Mouse (Mus musculus) forelimb bud, embryonic 11.5 days (tissue): Measurements from ENCODE around the gene Lbhd1.
"Not testable (repeated sequence)": the region's sequence is repeated elsewhere in the genome, so short reads cannot be mapped to it uniquely, and the experiment has no call there.

ENCODE experiments used
- DNase-seq: peaks from one replicate; pipeline ENCODE4 v3.0.0-alpha.2; 2012; ENCODE audit warnings: low read depth, low spot score

The Lbhd1 gene

DNA sequence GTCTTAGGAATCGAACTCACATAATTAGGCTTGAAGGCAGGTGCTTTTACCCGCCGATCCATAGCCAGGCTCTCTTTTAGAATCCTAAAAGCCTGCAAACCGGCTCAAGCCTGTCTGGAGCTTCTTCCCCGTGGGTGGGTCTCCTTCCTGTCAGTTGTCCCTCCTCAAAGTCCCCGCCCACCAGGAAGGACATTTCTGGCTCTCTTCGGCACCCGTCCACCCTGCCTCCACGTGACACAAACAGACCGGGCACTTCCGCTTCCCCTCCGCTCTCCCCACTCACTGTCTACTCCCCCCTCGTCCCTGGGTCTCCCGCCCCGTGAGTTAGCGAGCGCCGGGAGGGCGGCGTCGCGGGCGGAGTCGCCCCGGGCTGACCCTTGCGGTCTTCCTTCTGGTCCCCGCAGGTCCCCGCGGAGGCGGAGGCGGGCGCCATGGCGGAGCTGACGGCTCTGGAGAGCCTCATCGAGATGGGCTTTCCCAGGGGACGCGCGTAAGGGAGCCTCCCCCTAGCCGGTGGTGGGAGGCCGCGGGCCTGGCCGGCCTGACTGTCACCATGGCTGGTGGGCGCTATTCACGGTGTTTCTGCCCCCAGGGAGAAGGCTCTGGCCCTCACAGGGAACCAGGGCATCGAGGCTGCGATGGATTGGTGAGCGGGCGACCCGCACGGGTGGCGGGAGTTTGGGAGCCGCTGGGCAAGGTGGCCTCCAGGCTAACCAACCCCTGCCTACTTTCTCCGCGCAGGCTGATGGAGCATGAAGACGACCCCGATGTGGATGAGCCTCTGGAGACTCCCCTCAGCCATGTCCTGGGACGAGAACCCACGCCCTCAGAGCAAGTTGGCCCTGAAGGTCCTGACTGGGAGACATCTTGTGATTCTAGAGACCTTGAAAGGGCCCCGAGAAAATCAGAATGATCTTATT is 12.0 kb upstream of the Lbhd1 start, which contains the start of gene Ubxn1:
Ubxn1 (plus strand) TSS at position 230 of the 920 bp plus-strand sequence.
- peak; percentile 93 for DNase-seq

DNA sequence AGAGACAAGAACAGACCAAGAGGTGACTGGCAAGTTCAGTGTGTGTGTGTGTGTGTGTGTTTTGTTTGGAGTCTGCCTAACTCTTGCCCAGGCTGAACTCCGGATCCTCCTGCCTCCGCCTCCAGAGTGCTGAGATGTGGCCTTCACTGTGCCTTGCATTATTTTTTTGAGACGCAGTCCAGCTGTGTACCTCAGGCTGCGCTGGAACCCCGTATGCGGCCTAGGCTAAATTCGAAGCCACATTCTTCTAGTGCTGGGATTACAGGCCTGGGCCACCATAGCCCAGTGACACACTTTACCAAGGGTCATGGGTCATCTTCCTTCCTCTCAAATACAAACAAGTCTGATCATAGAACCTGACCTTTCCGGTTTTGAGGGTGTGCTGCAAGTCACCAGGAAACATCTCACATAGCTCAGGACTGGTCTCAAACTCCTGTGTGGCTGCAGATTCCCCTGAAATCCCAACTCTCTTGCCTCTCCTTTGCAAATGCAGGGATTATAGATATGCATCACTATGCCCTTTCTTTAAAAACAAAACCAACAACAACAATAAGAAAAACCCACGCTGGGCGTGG is 11.2 kb upstream of the Lbhd1 start:
- no peak for DNase-seq

DNA sequence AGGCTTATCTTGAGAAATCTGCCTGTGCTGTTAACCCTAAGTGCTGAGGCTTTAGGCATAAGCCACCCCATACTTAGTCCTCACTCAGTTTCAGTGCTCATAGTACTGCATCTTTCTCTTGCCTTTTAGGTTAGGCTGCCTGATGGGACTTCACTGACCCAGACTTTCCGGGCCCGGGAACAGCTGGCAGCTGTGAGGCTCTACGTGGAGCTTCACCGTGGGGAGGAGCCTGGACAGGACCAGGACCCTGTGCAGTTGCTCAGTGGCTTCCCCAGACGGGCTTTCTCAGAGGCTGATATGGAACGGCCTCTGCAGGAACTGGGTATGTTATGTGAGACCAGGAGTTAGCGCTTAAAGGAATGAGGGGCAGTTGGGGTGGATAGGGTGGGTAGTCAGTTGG is 8.5 kb upstream of the Lbhd1 start:
- no peak for DNase-seq

DNA sequence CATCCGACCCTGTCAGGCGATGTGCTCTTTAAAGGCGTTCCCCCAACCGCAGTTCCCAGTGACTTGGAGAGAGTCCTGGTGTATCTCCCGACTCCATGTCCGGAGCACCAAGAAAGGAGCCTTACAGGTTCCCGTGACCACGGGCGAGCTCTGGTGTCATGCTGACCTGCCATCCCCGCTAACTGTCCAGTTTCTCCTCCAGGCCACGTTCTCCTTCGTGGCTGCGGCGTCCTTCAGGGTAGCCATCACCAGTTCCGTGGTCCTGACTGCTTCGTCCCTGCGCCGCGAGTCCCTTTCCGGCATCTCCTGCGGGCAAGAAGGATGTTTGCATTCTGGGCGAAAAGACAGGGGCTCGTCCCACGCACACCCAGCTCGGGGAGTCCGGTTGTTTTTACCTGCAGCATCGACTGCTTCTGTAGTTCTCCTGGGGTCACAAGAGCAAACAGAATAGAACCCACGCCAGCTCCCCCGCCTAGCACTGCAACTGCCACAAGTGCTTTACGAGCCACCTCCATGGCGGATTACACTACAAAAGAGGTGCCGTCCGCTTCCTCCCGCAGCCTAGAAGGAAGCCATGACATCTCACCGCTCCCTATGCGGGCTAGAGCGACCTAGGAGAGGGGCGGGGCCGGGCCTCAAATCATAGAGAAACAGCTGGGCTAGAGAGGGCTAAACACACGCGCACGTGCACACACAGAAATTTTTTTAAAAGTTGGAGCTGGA is 3.1 kb upstream of the Lbhd1 start, which contains the start of gene Uqcc3:
Uqcc3 (minus strand) TSS at position 613 of the 723 bp plus-strand sequence.
- DNase-seq, result peak; percentile 70

DNA sequence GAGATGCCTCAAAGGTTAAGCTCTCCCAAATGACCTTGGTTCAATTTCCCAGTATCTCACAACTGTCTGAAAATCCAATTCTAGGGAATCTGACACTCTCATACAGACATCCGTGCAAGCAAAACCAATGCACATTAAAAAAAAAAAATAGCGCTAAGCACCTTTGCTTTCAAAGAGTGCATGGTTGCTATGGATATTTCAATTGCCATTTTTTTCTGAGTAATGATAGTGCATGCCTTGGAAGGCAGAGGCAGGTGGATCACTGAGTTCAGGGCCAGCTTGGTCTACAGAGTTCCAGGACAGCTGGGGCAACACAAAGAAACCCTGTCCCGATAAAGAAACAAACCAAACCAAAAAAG is 2.5 kb upstream of the Lbhd1 start:
- DNase-seq, result no peak

DNA sequence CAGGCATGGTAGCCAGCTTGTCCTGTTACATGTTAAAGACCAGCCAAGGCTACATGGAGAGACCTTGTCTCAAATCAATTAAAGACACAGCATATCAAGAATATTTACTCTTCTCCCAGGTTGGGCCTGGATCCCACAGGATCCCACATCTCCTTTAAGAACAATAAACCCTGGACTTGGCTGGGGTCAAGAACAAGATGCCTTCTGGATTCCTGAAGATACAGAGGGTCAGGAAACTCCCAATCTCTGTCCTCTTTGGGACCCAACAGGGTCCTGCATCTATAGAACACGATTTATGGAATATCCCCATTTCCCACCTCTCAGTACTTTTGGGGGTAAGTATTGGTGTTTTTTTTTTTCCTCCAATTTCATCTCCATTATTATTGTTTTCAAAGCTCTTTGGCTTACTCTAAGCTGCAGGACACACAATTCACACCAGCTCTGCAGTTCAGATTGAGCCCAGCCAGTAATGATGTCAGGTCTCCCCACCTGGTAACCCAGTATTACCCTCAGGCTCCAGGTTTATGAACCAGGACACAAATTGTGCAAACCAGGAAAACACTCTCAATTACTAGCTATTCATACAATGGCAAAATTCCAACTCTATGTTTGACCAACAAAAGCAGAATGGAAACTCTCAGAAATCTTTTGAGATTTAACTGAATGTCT is 3.5 kb downstream of the Lbhd1 start:
- no peak for DNase-seq

DNA sequence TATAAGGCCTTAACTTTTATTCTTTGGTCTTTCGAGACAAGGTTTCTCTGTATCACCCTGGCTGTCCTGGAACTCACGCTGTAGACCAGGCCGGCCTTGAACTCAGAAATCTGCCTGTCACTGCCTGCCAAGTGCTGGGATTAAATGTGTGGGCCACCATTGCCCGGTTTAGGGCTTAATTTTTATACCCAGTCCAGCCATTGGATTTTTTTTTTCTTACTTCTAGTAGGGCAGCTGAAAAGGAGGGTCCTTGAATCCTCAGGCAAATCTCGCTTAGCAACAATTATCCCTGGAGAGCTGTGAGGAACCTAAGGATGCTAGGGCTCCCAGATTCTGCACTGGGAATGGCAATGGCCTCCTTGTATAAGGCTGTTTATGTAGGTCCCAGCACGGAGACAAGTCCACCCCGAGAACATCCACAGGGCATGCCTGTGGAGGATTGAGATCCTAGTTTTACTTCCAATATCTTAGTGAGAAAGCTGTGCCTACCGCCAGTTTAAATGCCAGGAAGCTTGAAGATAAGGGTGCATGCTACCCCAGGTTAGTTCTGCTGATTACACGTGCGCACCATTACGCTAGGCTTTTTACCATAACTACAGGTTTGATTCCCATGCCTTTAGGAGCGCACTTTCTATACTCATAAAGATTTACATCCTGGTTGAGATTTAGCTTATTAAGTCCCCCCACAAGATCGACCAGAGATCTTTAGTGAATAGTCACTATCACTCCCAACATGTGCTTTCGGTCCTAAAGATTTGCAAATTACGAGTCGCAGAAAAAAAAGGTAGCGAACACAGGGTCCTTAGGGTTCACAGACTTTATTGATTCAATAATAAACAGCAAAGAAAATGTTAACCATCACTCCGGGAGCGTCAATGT is 4.3 kb downstream of the Lbhd1 start:
- no peak for DNase-seq

DNA sequence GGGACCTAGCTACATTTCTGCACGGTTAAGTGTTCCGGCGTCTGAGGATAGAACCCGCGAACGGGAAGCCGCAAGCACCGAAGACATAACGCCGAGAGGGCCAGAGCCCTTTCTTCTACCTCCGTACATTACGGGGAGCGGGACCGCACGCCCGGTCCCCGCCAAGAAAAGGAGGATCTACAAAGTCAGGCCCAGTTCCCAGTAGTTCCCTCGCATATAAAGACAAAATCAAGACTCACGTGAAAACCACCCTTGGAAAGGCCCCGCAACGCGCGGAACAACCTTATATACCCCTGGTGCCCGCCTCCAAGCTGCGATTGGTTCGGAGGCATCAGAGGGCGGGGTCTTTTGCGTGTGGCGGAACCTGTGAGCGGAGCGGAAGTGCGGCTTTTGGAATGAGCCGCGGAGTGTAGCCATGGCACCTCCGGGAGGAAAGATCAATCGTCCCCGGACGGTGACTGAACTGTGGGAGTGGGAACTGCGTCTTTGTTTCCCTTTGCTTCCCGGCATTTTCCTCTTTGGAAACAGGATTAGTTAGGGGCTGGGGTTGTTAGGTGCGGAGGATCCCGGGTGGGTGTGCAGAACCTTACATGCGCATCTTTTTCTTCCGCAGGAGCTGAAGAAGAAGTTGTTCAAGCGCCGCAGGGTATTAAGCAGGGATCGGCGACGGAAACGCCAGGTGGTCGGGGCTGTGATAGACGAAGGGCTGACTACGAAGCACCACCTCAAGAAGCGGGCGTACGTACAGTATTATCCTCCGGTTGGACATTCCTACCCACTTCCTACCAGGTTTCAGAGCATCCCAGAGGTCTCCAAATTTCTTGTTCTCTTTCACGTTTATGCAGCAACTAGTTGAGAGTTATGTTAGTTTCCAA is 5.2 kb downstream of the Lbhd1 start, which contains the start of the genes 1810009A15Rik and Gm49416:
1810009A15Rik (plus strand) TSS at position 343 of the 875 bp plus-strand sequence.
Gm49416 (plus strand) TSS at position 416 of the 875 bp plus-strand sequence.
- DNase-seq, result peak; percentile 97

DNA sequence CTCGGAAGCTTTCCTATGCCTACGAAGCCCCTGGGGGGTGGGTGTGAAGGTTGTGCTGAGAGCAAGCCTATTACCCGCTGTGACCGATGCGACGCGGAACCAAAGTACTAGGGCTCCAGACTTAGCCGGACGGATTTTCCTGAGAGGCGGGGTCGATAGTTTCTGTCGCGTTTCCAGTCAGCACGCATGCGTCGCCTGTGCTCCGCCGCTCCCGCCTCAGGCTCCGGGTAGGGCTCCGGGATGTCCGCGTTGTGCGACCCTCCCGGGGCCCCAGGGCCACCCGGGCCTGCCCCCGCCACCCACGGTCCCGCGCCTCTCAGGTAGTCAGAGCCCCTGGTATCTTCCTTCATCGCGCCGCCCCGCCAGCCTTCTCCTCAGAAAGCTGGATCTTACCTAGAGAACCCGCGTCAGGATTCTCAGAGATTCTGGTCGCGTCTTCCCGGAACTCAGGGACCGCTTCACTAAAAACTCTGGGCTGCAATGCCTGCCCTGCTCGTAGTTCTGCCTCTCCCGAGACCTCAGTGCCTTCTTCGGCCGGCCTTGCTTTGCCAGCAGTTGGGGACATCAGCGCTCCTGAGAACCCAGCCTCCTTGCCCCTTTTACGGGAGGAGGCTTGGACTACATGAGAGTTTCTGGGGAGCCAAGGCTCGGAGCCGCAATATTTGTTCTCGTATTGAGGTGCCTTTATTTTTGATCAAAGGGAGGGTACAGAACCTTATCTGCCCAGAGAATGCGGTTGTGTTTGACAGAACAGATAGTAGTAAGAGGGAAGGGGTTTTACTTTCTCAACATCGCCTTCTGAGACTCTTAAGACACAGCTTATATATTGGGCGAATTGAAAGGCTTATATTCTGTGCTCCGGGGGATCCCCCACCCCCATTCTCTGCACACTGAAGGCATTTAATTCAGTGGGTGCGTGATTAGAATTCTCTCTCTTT is 9.6 kb downstream of the Lbhd1 start, which contains the start of gene Ints5:
Ints5 (plus strand) TSS at position 177 of the 938 bp plus-strand sequence.
- peak; percentile 83 for DNase-seq

DNA sequence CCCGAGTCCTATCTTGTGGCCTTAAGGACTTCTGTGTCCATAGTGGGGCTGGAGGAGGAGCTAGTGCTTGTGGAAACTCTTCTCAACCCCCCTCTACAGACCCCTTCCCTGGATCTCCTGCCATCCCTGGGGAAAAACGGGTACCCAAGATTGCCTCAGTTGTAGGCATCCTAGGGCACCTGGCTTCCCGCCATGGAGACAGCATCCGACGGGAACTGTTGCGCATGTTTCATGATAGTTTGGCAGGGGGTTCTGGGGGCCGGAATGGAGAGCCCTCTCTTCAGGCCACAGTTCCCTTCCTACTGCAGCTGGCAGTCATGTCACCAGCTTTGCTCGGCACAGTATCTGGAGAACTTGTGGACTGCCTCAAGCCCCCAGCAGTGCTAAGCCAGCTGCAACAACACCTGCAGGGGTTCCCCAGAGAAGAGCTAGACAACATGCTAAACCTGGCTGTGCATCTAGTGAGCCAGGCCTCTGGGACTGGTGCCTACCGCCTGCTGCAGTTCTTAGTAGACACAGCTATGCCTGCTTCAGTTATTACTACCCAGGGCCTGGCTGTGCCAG is 11.9 kb downstream of the Lbhd1 start:
- DNase-seq, result no peak

DNA sequence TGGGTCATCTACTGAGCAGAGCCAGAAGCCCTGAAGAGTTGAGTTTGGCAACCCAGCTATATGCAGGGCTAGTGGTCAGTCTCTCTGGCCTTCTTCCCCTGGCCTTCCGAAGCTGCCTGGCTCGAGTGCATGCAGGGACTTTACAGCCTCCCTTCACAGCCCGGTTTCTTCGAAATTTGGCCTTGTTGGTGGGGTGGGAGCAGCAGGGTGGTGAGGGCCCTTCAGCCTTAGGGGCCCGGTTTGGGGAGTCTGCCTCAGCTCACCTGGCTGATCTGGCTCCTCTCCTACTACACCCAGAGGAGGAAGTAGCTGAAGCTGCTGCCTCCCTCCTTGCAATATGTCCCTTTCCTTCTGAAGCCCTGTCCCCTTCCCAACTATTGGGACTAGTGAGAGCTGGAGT is 12.7 kb downstream of the Lbhd1 start:
- DNase-seq, result not testable (repeated sequence)

DNA sequence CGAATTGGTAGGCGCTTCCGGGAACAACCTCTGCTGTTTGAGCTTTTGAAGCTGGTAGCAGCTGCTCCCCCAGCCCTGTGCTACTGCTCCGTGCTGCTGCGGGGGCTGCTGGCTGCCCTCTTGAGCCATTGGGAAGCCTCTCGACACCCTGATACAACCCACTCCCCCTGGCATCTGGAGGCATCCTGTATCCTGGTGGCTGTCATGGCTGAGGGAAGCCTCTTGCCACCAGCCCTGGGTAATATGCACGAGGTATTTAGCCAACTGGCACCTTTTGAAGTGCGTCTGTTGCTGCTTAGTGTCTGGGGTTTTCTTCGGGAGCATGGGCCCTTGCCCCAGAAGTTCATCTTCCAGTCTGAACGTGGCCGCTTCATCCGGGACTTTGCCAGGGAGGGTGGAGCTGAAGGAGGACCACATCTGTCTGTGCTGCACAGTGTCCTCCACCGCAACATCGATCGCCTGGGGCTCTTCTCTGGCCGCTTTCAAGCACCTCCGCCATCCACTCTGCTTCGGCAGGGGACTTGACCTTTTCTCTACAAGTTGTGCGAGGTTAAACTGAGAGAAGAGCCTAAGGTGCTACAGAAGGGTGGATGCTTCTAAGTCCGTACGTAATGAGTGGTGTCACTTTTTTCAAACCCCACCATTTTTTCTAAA is 13.8 kb downstream of the Lbhd1 start:
- not testable (repeated sequence) for DNase-seq

DNA sequence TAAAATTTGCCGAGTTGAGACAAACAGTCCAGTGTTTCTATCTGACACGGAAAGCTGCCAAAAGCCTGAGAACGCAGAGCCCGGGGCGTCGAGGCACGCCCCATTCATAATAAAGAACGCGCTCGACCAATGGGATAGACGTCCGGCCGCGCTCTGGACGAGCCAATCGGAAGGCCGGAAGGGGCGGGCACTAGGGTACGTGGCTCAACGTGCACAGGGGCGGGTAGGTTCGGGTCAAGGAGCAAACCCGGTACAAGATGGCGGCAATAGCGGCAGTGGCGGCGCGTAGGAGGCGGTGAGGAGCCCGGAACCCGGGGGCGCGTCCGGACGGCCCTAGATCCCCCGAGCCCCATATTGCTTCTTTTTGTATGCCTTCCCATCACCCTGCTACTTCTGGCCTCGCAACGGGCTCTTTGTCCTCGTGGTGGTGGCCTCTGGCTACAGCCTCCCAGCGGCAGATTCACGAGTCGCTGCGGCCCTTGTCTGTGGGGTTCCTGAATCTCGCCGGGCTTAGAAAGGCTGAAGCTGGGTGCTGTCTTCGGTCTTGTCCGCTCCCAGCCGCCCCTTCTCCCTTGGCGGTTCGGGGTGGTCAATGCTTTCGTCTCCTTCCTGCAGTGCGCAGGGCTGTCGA is 14.4 kb downstream of the Lbhd1 start, which contains the start of gene Ganab:
Ganab (plus strand) TSS at position 207 of the 631 bp plus-strand sequence.
- peak; percentile 96 for DNase-seq

DNA sequence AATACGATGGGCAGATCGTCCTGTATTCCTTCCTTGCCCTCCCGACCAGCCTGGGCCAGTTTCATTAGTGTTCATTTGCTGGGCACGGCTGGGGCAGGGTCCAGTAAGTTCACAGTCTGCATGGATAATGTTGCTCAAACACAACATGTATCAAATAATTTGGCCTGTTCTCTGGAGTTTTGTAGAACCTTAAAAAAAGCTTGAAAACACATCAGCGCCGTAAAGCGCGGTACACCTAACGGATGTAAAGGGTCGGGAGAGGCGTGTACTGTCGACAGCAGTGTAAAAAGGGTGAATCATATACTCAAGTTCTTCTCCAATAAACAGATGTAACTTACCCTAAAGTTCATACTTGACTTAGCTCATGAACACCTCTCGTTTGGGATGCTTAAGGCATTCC is 15.0 kb downstream of the Lbhd1 start:
- DNase-seq, result no peak

DNA sequence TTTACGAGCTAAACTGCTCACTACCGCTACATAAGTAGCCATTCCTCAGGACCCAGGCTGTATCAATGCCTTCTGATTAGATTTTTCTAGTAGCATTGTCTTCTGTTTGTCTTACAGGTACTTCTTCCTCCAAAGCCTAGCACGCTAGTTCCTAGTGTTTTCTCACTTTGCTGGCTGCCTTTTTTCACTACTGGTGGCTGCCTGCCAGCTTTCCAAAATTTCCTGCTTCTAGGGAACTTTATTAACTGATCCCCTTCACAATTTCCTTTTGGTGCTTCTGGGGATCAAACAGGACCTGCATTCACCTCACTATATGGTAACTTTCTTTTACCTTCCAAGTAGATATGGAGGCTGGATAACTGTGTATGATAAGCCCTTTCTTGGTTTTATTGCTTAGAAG is 15.5 kb downstream of the Lbhd1 start:
- DNase-seq, result no peak

DNA sequence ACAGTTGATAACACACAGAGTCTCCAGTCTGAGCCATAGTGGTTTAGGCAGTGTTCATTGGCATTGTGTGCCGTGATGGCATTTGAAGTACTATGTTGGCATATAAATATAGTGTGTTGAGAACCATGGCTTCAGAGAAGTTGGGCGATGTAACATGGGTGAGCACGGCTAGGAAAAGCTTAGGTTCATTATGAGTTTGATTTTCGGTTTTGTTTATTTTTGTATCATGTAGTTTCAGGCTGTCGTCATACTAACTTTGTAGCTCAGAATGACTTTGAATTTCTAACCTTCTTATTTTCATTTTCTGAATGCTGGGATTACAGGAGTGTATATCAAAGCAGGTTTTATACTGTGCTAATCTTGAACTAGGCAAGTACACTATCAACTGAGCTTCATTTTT is 19.9 kb downstream of the Lbhd1 start:
- no peak for DNase-seq

DNA sequence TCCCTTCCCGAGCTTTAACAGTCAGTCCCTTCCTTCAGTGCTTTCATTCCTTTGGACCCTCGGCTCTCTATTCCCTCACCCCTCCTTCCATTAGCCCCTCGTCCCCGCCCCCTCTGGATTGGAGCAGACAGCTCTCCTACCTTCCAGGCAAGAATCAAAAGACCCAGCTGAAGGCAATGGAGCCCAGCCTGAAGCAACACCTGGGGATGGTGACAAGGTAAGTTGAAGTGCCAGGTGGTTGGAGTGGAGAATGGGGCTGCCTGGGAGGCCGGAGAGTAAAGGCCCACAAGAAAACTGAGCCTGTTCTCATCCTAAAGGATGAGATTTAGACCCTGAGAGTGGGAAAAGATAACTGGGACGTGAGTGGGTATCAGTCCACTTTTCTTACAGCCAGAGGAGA is 25.0 kb downstream of the Lbhd1 start:
- no peak for DNase-seq
